Mouse (Mus musculus): ENCODE data around the gene Ppef2.

Gene Ppef2

GRCm38 (mm10) chr5:92239333-92240232 lies 16.5 kb downstream of the Ppef2 start:
- DNase-seq (ENCODE audit: inconsistent ontology term) = peak; percentile 62

DNA sequence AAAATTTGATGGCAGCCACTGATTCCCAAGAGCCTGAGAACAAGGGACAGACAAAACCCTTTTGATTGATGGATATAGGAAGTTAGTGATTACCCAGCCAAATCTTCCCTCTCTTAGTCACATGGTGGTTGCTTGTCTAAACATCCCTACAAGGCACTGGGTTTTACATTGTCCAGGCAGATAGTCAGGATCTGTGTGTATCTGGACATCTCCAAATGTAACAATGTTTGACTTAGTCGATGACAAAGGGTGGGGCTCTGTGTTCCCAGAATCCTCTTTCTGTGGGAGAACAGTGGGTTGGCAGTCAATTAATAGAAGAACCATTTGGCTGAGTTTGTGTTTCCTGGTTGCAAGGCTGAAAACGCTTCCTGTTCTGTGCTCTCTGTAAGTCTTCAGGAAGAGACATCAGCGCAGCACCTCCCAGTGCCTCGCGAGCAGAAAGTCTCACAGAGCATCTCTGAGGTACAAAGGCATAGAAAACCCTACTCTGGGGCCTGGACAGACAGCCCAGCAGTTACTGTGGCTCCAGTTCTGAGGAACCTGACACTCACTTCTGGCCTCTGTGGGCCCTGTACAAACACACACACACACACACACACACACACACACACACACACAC lies 21.0 kb downstream of the Ppef2 start:
- DNase-seq (ENCODE audit: inconsistent ontology term) = no peak

DNA sequence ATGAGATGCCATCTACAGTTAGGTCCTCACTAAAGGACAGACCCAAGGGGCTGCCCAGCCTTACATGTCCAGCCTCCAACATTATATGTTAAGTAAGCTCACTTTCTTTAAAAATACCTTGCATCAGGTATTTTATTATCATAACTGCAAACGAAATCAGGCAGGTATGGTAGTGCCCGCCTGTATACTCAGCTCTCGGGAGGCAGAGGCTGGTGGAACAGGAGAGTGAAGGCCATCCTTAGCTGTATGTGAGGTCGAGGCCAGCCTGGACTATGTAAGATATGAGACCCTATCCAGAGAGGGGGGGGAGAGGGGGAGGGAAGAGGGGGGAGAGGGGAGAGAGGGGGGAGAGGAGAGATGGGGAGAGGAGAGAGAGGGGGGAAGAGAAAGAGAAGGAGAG lies 22.7 kb downstream of the Ppef2 start:
- no peak for DNase-seq (ENCODE audit: inconsistent ontology term)

DNA sequence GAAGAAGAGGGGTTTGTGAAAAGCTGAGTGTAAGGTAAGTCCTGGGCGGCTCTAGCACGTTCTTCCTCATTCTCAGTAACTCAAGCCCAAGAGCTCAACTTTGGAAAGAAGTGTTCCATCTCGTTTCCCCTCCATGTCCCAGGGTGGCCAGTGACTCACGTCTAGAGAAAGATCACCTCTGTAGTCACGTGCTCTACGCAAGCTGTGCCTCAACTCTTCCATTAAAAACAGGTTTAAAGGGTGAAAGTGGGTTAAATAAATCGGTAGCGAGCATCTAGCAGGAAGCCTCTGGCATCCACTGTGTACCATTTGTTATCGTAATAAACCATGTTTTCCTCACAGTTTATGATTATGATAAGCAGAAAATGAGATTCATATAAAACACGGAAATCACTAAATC lies 24.2 kb downstream of the Ppef2 start:
- no peak for DNase-seq (ENCODE audit: inconsistent ontology term)

DNA sequence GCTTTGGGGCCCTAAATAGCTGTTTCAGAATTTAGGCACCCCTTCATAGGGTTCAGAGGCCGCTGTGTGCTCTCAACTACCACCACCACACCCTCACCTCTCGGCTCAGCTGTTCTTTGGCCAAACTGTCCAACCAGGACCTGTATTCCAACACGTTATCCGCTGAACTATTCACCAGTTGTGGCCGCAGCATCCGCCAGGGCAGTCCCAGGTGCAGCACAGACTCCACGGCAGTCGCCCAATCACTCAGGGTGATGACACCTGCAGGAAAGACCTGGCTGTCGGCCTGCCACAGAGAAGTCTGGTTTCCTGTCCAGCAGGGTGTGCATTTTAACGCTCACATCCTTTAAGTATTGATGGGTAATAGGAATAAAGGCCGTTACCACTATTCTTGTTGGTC lies 25.8 kb downstream of the Ppef2 start:
- no peak for DNase-seq (ENCODE audit: inconsistent ontology term)

DNA sequence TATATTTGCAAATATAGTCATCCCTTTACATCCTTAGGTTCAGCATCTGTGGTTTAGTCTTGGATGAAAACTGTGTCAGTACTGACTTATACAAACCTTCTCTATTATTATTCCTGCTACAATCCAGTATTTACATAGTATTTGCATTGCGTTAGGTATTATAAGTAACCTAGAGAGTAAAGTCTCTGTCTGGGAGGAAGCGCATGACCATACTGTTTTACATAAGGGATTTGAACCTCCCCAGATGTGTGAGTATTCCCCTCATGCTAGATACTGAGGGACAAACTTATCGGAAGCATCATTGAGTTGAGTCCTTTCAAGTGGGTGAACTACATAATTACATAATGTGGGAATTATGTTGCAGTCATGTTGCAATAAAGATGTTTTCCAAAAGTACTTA lies 26.6 kb downstream of the Ppef2 start:
- no peak for DNase-seq (ENCODE audit: inconsistent ontology term)

- no peak for DNase-seq (ENCODE audit: inconsistent ontology term)
Measured at GRCm38 (mm10) chr5:92228776-92229175, 27.3 kb downstream of the Ppef2 start.

GRCm38 (mm10) chr5:92227782-92228181 lies 28.3 kb downstream of the Ppef2 start:
- no peak for DNase-seq (ENCODE audit: inconsistent ontology term)

DNA sequence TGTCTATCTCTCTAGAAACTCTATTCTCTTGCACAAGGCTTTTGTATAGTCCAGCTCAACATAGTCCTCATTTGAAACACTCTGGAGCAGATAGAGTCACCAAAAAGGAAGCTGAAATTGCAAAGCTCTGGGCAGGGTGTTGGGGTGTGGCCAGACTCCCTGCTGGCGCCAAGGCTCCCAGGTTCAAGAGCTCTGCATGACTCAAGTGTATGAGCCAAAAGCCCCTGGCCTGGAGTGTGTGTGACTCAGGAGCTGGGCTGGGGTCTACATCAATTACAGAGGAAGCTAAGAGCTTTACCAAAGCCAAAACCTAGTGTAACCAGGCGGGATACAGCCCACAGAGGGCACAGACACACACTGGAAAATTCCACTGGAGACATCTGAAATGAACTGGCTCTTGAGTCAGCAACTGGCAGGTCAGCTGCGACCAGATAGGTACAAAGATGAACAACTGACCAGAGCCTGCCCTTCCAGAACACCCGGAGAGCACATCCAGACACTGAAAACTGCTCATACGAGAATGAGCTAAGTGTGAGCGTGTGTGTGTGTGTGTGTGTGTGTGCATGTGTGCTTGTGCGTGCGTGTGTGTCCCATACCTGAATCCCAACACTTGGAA lies 35.7 kb downstream of the Ppef2 start:
- DNase-seq (ENCODE audit: inconsistent ontology term) = peak; percentile 80

GRCm38 (mm10) chr5:92219826-92220225 lies 36.3 kb downstream of the Ppef2 start:
- peak; percentile 85 for DNase-seq (ENCODE audit: inconsistent ontology term)

- peak; percentile 12 for DNase-seq (ENCODE audit: inconsistent ontology term)
Measured at GRCm38 (mm10) chr5:92218915-92219793, 36.9 kb downstream of the Ppef2 start.

- DNase-seq (ENCODE audit: inconsistent ontology term) = no peak
Measured at GRCm38 (mm10) chr5:92215308-92215707, 40.8 kb downstream of the Ppef2 start, which contains the start of gene U90926. Gene U90926, minus strand, starts transcription at chr5:92215408.

DNA sequence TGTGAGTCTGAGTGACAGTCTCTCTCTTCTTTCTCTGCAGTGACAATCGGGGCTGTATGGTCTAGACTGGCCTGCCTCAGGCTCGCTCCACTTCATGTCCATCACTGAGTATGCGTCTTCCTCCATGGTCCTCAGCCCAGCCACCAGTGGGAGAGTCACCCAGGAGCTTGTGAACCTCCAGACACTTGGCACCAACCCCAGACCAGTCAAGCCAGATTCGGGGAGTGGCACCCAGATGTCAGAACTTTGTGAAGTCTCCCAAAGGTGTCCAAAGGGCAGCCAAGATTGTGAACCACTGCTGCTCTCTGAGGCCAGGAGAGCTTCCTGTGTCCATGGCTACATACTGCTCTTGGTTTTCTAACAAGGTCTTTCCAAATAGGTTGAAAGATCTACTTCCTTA lies 43.8 kb downstream of the Ppef2 start:
- DNase-seq (ENCODE audit: inconsistent ontology term) = no peak

- no peak for DNase-seq (ENCODE audit: inconsistent ontology term)
Measured at GRCm38 (mm10) chr5:92210205-92210604, 45.9 kb downstream of the Ppef2 start.

- DNase-seq (ENCODE audit: inconsistent ontology term) = no peak
Measured at GRCm38 (mm10) chr5:92206121-92206520, 50.0 kb downstream of the Ppef2 start.

DNA sequence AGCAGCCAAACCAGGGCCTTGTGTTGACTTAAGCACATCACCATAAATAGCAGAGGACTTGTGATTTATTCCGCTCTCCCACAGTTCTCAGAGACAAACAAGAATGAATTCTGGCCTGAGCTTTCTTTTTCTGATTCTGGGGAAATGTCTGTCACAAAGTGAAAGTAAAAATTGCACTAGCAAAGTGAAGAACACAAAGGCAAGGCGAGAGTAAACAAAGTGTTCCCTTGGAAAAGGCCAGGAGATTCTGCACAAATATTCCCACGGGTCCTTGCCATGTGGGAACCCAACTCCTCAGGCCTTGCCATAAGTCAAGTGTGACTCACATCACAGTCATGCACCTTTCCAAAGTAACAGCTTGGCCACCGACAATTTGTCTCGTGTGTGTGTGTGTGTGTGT lies 50.4 kb downstream of the Ppef2 start:
- DNase-seq (ENCODE audit: inconsistent ontology term) = no peak

DNA sequence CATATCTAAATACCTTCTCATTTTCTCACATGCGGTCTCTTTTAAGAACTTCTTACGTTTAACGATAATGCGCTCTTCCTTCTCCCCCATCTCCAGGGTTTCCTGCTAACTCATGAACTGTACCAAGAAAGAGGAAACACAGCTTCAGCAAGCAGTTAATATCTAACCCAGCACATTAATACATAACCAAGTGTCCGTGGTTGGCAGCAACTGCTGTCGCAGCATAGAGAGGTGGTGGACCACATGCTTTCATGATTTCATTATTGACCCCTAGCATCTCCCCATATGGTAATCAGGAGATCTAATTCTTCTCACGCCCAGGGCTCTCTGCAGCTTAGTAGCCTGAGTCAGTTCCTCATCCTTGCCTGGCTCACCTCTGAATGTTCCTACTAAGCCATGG lies 50.9 kb downstream of the Ppef2 start:
- DNase-seq (ENCODE audit: inconsistent ontology term) = no peak

- no peak for DNase-seq (ENCODE audit: inconsistent ontology term)
Measured at GRCm38 (mm10) chr5:92204162-92205036, 51.7 kb downstream of the Ppef2 start.

GRCm38 (mm10) chr5:92198266-92198665 lies 57.8 kb downstream of the Ppef2 start:
- DNase-seq (ENCODE audit: inconsistent ontology term) = no peak

- DNase-seq (ENCODE audit: inconsistent ontology term) = no peak
Measured at GRCm38 (mm10) chr5:92196895-92197811, 58.9 kb downstream of the Ppef2 start.
